Mouse (Mus musculus) liver, embryonic 14.5 days (tissue): ENCODE measurements around the gene Slc46a2.

Source experiments
- CTCF ChIP-seq: IDR thresholded peaks from 2 replicates; pipeline ENCODE4 v1.5.1; 2016; ENCODE audit warnings: antibody characterized with exemption, low read depth, control low read depth
- EP300 ChIP-seq: IDR thresholded peaks from 2 replicates; pipeline ENCODE4 v1.6.1; 2016; ENCODE audit warnings: antibody characterized with exemption, low read depth

GRCm38 (mm10) chr4:59884136-59884696 is 30.6 kb downstream of the Slc46a2 start:
- TF ChIP-seq CTCF (0 out of 2 replicates have a peak, but pooled peaks have one; percentile 6), EP300 (no peak)
